Mouse (Mus musculus) C2C12 (cell line): ENCODE measurements at regions not wholly inside any gene's neighbourhood (a gene's known extent, or its start where the extent isn't known, plus 50 kb on each side); places are given as distances from the start of the nearest gene placed in this dataset.

Experiments
- CTCF ChIP-seq: IDR thresholded peaks from one replicate; pipeline ENCODE4 v1.5.1; 2011; ENCODE audit not compliant: control insufficient read depth, insufficient read depth, insufficient read length
- MYOG ChIP-seq: IDR thresholded peaks from one replicate; pipeline ENCODE4 v1.6.1; 2011; ENCODE audit not compliant: control insufficient read depth, insufficient read length; ENCODE audit errors: extremely low read depth

- TF ChIP-seq CTCF = no peak
- no peak for TF ChIP-seq MYOG
These were observed 218.6 kb upstream of the Smim15 start for GRCm38 (mm10) chr13:107825636-107826035.
